In genomic region chr13:21401636-21402286, GRCm38 (mm10) we compare ENCODE assay signal across 8 mouse cellular contexts. TPM values are rescaled to one million over a fixed set of nuclear protein-coding genes. Genes with fewer than 3 reads are reported as not detected.
DNase-seq lines count a peak whose midpoint lies in the region; ATAC-seq and TF ChIP-seq lines count a peak whose summit lies in the region.

No protein-coding gene starts in this region.

- peak overlapping the region; percentile 98 for H3K4me3 ChIP-seq in liver, adult 2 months (ENCODE audit: insufficient read depth, low read depth, low read length)
- peak overlapping the region; percentile 57 for H3K4me3 ChIP-seq in hindbrain, embryonic 12.5 days
- peak overlapping the region; percentile 85 for H3K4me3 ChIP-seq in midbrain, embryonic 13.5 days (replicated peaks)

- no peak for TF ChIP-seq CTCF in liver, adult 2 months (IDR thresholded peaks at IDR 0.05; ENCODE audit: low read depth, low read length)

- peak overlapping the region; percentile 75 for H3K4me2 ChIP-seq in hindbrain, embryonic 12.5 days (replicated peaks)
- peak overlapping the region; percentile 83 for H3K4me2 ChIP-seq in midbrain, embryonic 13.5 days (replicated peaks)

- WGBS in liver, adult 2 months = 6% methylated on average over 12 of the region's 12 CpGs
- WGBS in hindbrain, embryonic 12.5 days = 22% methylated on average over 12 of the region's 12 CpGs
- WGBS in midbrain, embryonic 13.5 days = 12% methylated on average over 12 of the region's 12 CpGs

- H3K36me3 ChIP-seq in liver, adult 2 months (ENCODE audit: control insufficient read depth, insufficient read depth, low read length) = peaks cover 23% of the 10 kb centered on the region
- peaks cover 11% of the 10 kb centered on the region for H3K36me3 ChIP-seq in hindbrain, embryonic 12.5 days
- H3K36me3 ChIP-seq in midbrain, embryonic 13.5 days = peaks cover 18% of the 10 kb centered on the region

- peaks cover 4% of the 10 kb centered on the region; the same call in 1 of the 2 replicates for H3K79me2 ChIP-seq in liver, adult 2 months (ENCODE audit: control insufficient read depth, insufficient read depth, low read length)

- ATAC-seq in hindbrain, embryonic 12.5 days (ENCODE audit: low FRiP score) = peak; percentile 70
- ATAC-seq in midbrain, embryonic 13.5 days = peak; percentile 44

- H3K9me3 ChIP-seq in hindbrain, embryonic 12.5 days (replicated peaks) = no peaks in the 10 kb centered on the region
- H3K9me3 ChIP-seq in midbrain, embryonic 13.5 days = no peaks in the 10 kb centered on the region

- peak overlapping the region; percentile 99 for H3K9ac ChIP-seq in liver, adult 2 months (ENCODE audit: low read depth, low read length)
- peak overlapping the region; percentile 77 for H3K9ac ChIP-seq in hindbrain, embryonic 12.5 days
- peak overlapping the region; percentile 84 for H3K9ac ChIP-seq in midbrain, embryonic 13.5 days (replicated peaks)

- DNase-seq in liver, adult 2 months (ENCODE audit: extremely low read depth, low read depth, low spot score) = peak; percentile 56
- no peak for DNase-seq in liver
- peak; percentile 42 for DNase-seq in c-Kit-positive CD71-positive TER-119-positive erythroid progenitor cells, embryonic 14.5 days (ENCODE audit: low spot score)
- DNase-seq in cerebellum, adult 18-20 months = no peak
- DNase-seq in urinary bladder, adult 18-20 months (ENCODE audit: low spot score in 2 of 2) = no peak
- DNase-seq in cerebellum, adult 11 months = no peak

- H3K27ac ChIP-seq in liver, adult 2 months (replicated peaks; ENCODE audit: insufficient read depth, low read depth, low read length) = peak overlapping the region; percentile 98
- no peak overlapping the region for H3K27ac ChIP-seq in hindbrain, embryonic 12.5 days
- H3K27ac ChIP-seq in midbrain, embryonic 13.5 days = peak overlapping the region; percentile 70; the same call in 1 of the 2 replicates

- H3K4me1 ChIP-seq in liver, adult 2 months (ENCODE audit: control insufficient read depth, insufficient read depth, low read length) = peaks cover 7% of the 10 kb centered on the region
- H3K4me1 ChIP-seq in hindbrain, embryonic 12.5 days = peaks cover 18% of the 10 kb centered on the region
- peaks cover 27% of the 10 kb centered on the region for H3K4me1 ChIP-seq in midbrain, embryonic 13.5 days (replicated peaks)

- no peak for TF ChIP-seq POLR2A in liver, adult 2 months (IDR thresholded peaks at IDR 0.05; ENCODE audit: extremely low read depth, insufficient read depth, low read length)

- H3K27me3 ChIP-seq in liver, adult 2 months (ENCODE audit: control insufficient read depth, insufficient read depth, low read length) = no peaks in the 10 kb centered on the region
- H3K27me3 ChIP-seq in hindbrain, embryonic 12.5 days = 0 out of 2 replicates have a peak, but pooled peaks cover 3% of the 10 kb centered on the region
- no peaks in the 10 kb centered on the region; the same call in 1 of the 2 replicates for H3K27me3 ChIP-seq in midbrain, embryonic 13.5 days

RNA-seq across cellular contexts. Expression of gene Zkscan3, which starts 0.8 kb away (rescaled TPM):
- 31.6 and 33.1 TPM in 2 replicates for total RNA-seq in liver, adult 2 months (2014; rRNA removed)
- 10.9 and 14.5 TPM in 2 replicates for polyA plus RNA-seq in liver, adult 2 months (2012; rRNA removed)
- polyA plus RNA-seq in hindbrain, embryonic 12.5 days (2016; fragmentation: Nextera tagmentation; extraction: Ambion mirVana) = 91.0 and 96.2 TPM in 2 replicates
- 94.9 and 95.7 TPM in 2 replicates for polyA plus RNA-seq in midbrain, embryonic 13.5 days (2015; fragmentation: Nextera tagmentation; extraction: Ambion mirVana)

RNA-seq across cellular contexts. Expression of gene Pgbd1, which starts 39.1 kb away (rescaled TPM):
- 0.60 and 0.83 TPM in 2 replicates for total RNA-seq in liver, adult 2 months (2014; rRNA removed)
- polyA plus RNA-seq in liver, adult 2 months (2012; rRNA removed) = 0.20 and 0.26 TPM in 2 replicates
- polyA plus RNA-seq in hindbrain, embryonic 12.5 days (2016; fragmentation: Nextera tagmentation; extraction: Ambion mirVana) = 4.2 and 4.9 TPM in 2 replicates
- 4.5 and 5.8 TPM in 2 replicates for polyA plus RNA-seq in midbrain, embryonic 13.5 days (2015; fragmentation: Nextera tagmentation; extraction: Ambion mirVana)

RNA-seq across cellular contexts. Expression of gene Zscan12, which starts 39.1 kb away (rescaled TPM):
- total RNA-seq in liver, adult 2 months (2014; rRNA removed) = 5.4 and 6.0 TPM in 2 replicates
- polyA plus RNA-seq in liver, adult 2 months (2012; rRNA removed) = 1.0 and 1.2 TPM in 2 replicates
- polyA plus RNA-seq in hindbrain, embryonic 12.5 days (2016; fragmentation: Nextera tagmentation; extraction: Ambion mirVana) = 16.6 and 17.0 TPM in 2 replicates
- polyA plus RNA-seq in midbrain, embryonic 13.5 days (2015; fragmentation: Nextera tagmentation; extraction: Ambion mirVana) = 15.5 and 16.8 TPM in 2 replicates

RNA-seq across cellular contexts. Expression of gene Zscan26, which starts 51.8 kb away (rescaled TPM):
- 30.8 and 33.4 TPM in 2 replicates for total RNA-seq in liver, adult 2 months (2014; rRNA removed)
- polyA plus RNA-seq in liver, adult 2 months (2012; rRNA removed) = 7.5 and 12.1 TPM in 2 replicates
- 23.4 and 26.2 TPM in 2 replicates for polyA plus RNA-seq in hindbrain, embryonic 12.5 days (2016; fragmentation: Nextera tagmentation; extraction: Ambion mirVana)
- 25.8 and 25.9 TPM in 2 replicates for polyA plus RNA-seq in midbrain, embryonic 13.5 days (2015; fragmentation: Nextera tagmentation; extraction: Ambion mirVana)

RNA-seq across cellular contexts. Expression of gene Olfr1367, which starts 55.1 kb away (rescaled TPM):
- total RNA-seq in liver, adult 2 months (2014; rRNA removed) = not detected in 2 replicates
- not detected in 2 replicates for polyA plus RNA-seq in liver, adult 2 months (2012; rRNA removed)
- polyA plus RNA-seq in hindbrain, embryonic 12.5 days (2016; fragmentation: Nextera tagmentation; extraction: Ambion mirVana) = not detected in 2 replicates
- not detected in 2 replicates for polyA plus RNA-seq in midbrain, embryonic 13.5 days (2015; fragmentation: Nextera tagmentation; extraction: Ambion mirVana)

Comparison
In these comparisons a context has a peak if more than half of its experiments do, and no peak if none do; other contexts are left out.
1. DNase-seq: peak in liver, adult 2 months (single experiment) and c-Kit-positive CD71-positive TER-119-positive erythroid progenitor cells, embryonic 14.5 days (single experiment); none in liver (single experiment), cerebellum, adult 18-20 months (0 of 2), urinary bladder, adult 18-20 months (0 of 2) and cerebellum, adult 11 months (single experiment).
2. Peak in every context shown above with its lines, with median percentiles within 50 percentile points of each other: H3K4me3 ChIP-seq and H3K9ac ChIP-seq.